Mouse (Mus musculus): ENCODE measurements around the gene 9130409I23Rik.

GRCm38 (mm10) chr1:181010171-181010932 lies 40.7 kb upstream of the 9130409I23Rik start:
- TF ChIP-seq CTCF (conservative IDR thresholded peaks at IDR 0.05; ENCODE audit: low read length) (no peak), NANOG (IDR thresholded peaks at IDR 0.05; ENCODE audit: borderline replicate concordance, low read length) (no peak), POU5F1 (IDR thresholded peaks at IDR 0.05; ENCODE audit: borderline replicate concordance, low read length) (no peak)
